8 mouse cellular contexts compared by ENCODE assay signal in genomic region chr8:94954368-94954737, GRCm38 (mm10). TPM values are rescaled to one million over a fixed set of nuclear protein-coding genes. Genes with fewer than 3 reads are reported as not detected.
DNase-seq lines count a peak whose midpoint lies in the region; ATAC-seq and TF ChIP-seq lines count a peak whose summit lies in the region.
"Had no signal": no experiment of that assay in that cellular context is flagged by ENCODE, and none has a peak within 500 bp of the region (broad histone marks: within the 10 kb centered on the region; RNA-seq: fewer than 3 reads in every experiment).

No protein-coding gene starts in this region.

- H3K4me1 ChIP-seq in intestine, embryonic 14.5 days (replicated peaks; ENCODE audit: control insufficient read depth, insufficient read depth, low read length), result 0 out of 2 replicates have a peak, but pooled peaks cover 7% of the 10 kb centered on the region
- H3K4me1 ChIP-seq in intestine, postnatal 0 days (replicated peaks; ENCODE audit: control insufficient read depth, insufficient read depth, low read length), result 0 out of 2 replicates have a peak, but pooled peaks cover 2% of the 10 kb centered on the region
- peaks cover 21% of the 10 kb centered on the region for H3K4me1 ChIP-seq in lung, embryonic 15.5 days

- H3K9ac ChIP-seq in intestine, embryonic 14.5 days (ENCODE audit: low read length), result no peak overlapping the region
- H3K9ac ChIP-seq in intestine, postnatal 0 days (ENCODE audit: low read depth, low read length), result no peak overlapping the region
- no peak overlapping the region for H3K9ac ChIP-seq in lung, embryonic 15.5 days

- H3K4me2 ChIP-seq in intestine, embryonic 14.5 days (ENCODE audit: low read length), result no peak overlapping the region
- no peak overlapping the region for H3K4me2 ChIP-seq in intestine, postnatal 0 days (replicated peaks; ENCODE audit: low read depth)
- peak overlapping the region; percentile 19 for H3K4me2 ChIP-seq in lung, embryonic 15.5 days

- TF ChIP-seq CTCF in intestine, postnatal 0 days (IDR thresholded peaks at IDR 0.05; ENCODE audit: low read depth), result no peak

- no peaks in the 10 kb centered on the region for H3K36me3 ChIP-seq in intestine, embryonic 14.5 days (ENCODE audit: control insufficient read depth, insufficient read depth, low read length)
- H3K36me3 ChIP-seq in intestine, postnatal 0 days (ENCODE audit: control insufficient read depth, insufficient read depth), result no peaks in the 10 kb centered on the region
- H3K36me3 ChIP-seq in lung, embryonic 15.5 days, result no peaks in the 10 kb centered on the region

- H3K27ac ChIP-seq in intestine, embryonic 14.5 days (ENCODE audit: low read depth), result peak overlapping the region; percentile 69
- H3K27ac ChIP-seq in intestine, postnatal 0 days (ENCODE audit: low read depth, low read length), result no peak overlapping the region
- peak overlapping the region; percentile 90 for H3K27ac ChIP-seq in lung, embryonic 15.5 days

- no peak for ATAC-seq in intestine, embryonic 14.5 days (replicated peaks; ENCODE audit: low FRiP score, low TSS enrichment, low read depth)
- no peak; the same call in 1 of the 2 replicates for ATAC-seq in intestine, postnatal 0 days
- peak; percentile 64 for ATAC-seq in lung, embryonic 15.5 days (ENCODE audit: borderline replicate concordance, extremely low read depth, low FRiP score, low TSS enrichment)

- H3K9me3 ChIP-seq in intestine, embryonic 14.5 days (ENCODE audit: control insufficient read depth, low read length), result no peaks in the 10 kb centered on the region
- H3K9me3 ChIP-seq in intestine, postnatal 0 days (ENCODE audit: control insufficient read depth), result no peaks in the 10 kb centered on the region
- no peaks in the 10 kb centered on the region for H3K9me3 ChIP-seq in lung, embryonic 15.5 days

- no peak overlapping the region for H3K4me3 ChIP-seq in intestine, embryonic 14.5 days (ENCODE audit: low read depth, low read length)
- H3K4me3 ChIP-seq in intestine, postnatal 0 days (ENCODE audit: low read depth, low read length), result no peak overlapping the region
- no peak overlapping the region for H3K4me3 ChIP-seq in lung, embryonic 15.5 days
- H3K4me3 ChIP-seq: gastrocnemius, adult 2 months had no signal

- H3K27me3 ChIP-seq in intestine, embryonic 14.5 days (replicated peaks; ENCODE audit: control insufficient read depth, insufficient read depth, low read length), result no peaks in the 10 kb centered on the region
- no peaks in the 10 kb centered on the region for H3K27me3 ChIP-seq in intestine, postnatal 0 days (replicated peaks; ENCODE audit: control insufficient read depth, insufficient read depth, low read length)
- H3K27me3 ChIP-seq in lung, embryonic 15.5 days, result no peaks in the 10 kb centered on the region

- no peak for DNase-seq in intestine, embryonic 14.5 days (ENCODE audit: low spot score)
- DNase-seq in 416B (ENCODE audit: low read depth), result peak; percentile 96
- peak; percentile 9 for DNase-seq in NIH3T3 (ENCODE audit: low read depth)
- DNase-seq in gastrocnemius, adult 18-20 months (ENCODE audit: low spot score), result no peak
- DNase-seq in thymus, postnatal 10 days (ENCODE audit: low spot score in 2 of 2), result no peak
- DNase-seq: gastrocnemius, adult 2 months had no signal

- 77% methylated on average over 7 of the region's 7 CpGs for WGBS in intestine, embryonic 14.5 days
- WGBS in intestine, postnatal 0 days, result 55% methylated on average over 7 of the region's 7 CpGs
- WGBS in lung, embryonic 15.5 days, result 37% methylated on average over 7 of the region's 7 CpGs

RNA-seq across cellular contexts. Expression of gene Adgrg1, which starts 20.2 kb away (rescaled TPM):
- 23.6 and 26.5 TPM in 2 replicates for polyA plus RNA-seq in intestine, embryonic 14.5 days (2014; fragmentation: Nextera tagmentation; extraction: Ambion mirVana)
- 22.3 and 22.7 TPM in 2 replicates for polyA plus RNA-seq in intestine, postnatal 0 days (2015; fragmentation: Nextera tagmentation; extraction: Ambion mirVana)
- 35.4 and 35.6 TPM in 2 replicates for polyA plus RNA-seq in lung, embryonic 15.5 days (2015; fragmentation: Nextera tagmentation; extraction: Ambion mirVana)
- total RNA-seq in gastrocnemius, adult 18-20 months (2021), result 10 to 100 TPM; 19.8 to 24.3 TPM

RNA-seq across cellular contexts. Expression of gene Adgrg5, which starts 30.9 kb away (rescaled TPM):
- polyA plus RNA-seq in intestine, embryonic 14.5 days (2014; fragmentation: Nextera tagmentation; extraction: Ambion mirVana), result 1.4 and 2.0 TPM in 2 replicates
- polyA plus RNA-seq in intestine, postnatal 0 days (2015; fragmentation: Nextera tagmentation; extraction: Ambion mirVana), result 1.3 and 1.5 TPM in 2 replicates
- polyA plus RNA-seq in lung, embryonic 15.5 days (2015; fragmentation: Nextera tagmentation; extraction: Ambion mirVana), result 0.29 and 0.36 TPM in 2 replicates
- not detected for total RNA-seq in gastrocnemius, adult 18-20 months (2021)

RNA-seq across cellular contexts. Expression of gene Ccdc102a, which starts 36.5 kb away (rescaled TPM):
- 27.5 and 28.2 TPM in 2 replicates for polyA plus RNA-seq in intestine, embryonic 14.5 days (2014; fragmentation: Nextera tagmentation; extraction: Ambion mirVana)
- 7.2 and 7.7 TPM in 2 replicates for polyA plus RNA-seq in intestine, postnatal 0 days (2015; fragmentation: Nextera tagmentation; extraction: Ambion mirVana)
- 28.7 and 29.3 TPM in 2 replicates for polyA plus RNA-seq in lung, embryonic 15.5 days (2015; fragmentation: Nextera tagmentation; extraction: Ambion mirVana)
- total RNA-seq in gastrocnemius, adult 18-20 months (2021), result 1 to 10 TPM; 2.5 to 5.3 TPM

Comparison
In these comparisons a context has a peak if more than half of its experiments do, and no peak if none do; other contexts are left out.
1. DNase-seq: peak in 416B (single experiment) and NIH3T3 (single experiment); none in intestine, embryonic 14.5 days (single experiment), gastrocnemius, adult 18-20 months (single experiment) and thymus, postnatal 10 days (0 of 2).